Mouse (Mus musculus) telencephalon, adult 2 months (tissue): ENCODE measurements around the gene Mpnd.

Experiments used
- DNase-seq: peaks from one replicate; pipeline ENCODE4 v3.0.0-alpha.2; 2011; ENCODE audit warnings: low read depth, low spot score

Gene Mpnd

GRCm38 (mm10) chr17:55986030-55986961 lies 19.2 kb upstream of the Mpnd start, which contains the start of gene Fsd1:
Fsd1 (plus strand) TSS chr17:55986509.
- DNase-seq: peak; percentile 65

- no peak for DNase-seq
Measured at GRCm38 (mm10) chr17:55990278-55990898, 15.1 kb upstream of the Mpnd start.

GRCm38 (mm10) chr17:55996007-55996406 lies 9.5 kb upstream of the Mpnd start:
- DNase-seq: no peak

GRCm38 (mm10) chr17:55999794-56000499 lies 5.6 kb upstream of the Mpnd start:
- DNase-seq: no peak

- DNase-seq: no peak
Measured at GRCm38 (mm10) chr17:56003000-56003399, 2.5 kb upstream of the Mpnd start.

- DNase-seq: no peak
Measured at GRCm38 (mm10) chr17:56006956-56007355, 1.4 kb downstream of the Mpnd start.

- DNase-seq: no peak
Measured at GRCm38 (mm10) chr17:56007444-56008355, 2.2 kb downstream of the Mpnd start.

GRCm38 (mm10) chr17:56008356-56009087 lies 3.0 kb downstream of the Mpnd start:
- peak; percentile 95 for DNase-seq

- DNase-seq: peak; percentile 90
Measured at GRCm38 (mm10) chr17:56009088-56009961, 3.8 kb downstream of the Mpnd start.

- DNase-seq: no peak
Measured at GRCm38 (mm10) chr17:56009962-56010240, 4.4 kb downstream of the Mpnd start.

GRCm38 (mm10) chr17:56010255-56010654 lies 4.7 kb downstream of the Mpnd start:
- no peak for DNase-seq

GRCm38 (mm10) chr17:56010681-56011080 lies 5.2 kb downstream of the Mpnd start:
- DNase-seq: no peak

GRCm38 (mm10) chr17:56011441-56011840 lies 5.9 kb downstream of the Mpnd start:
- no peak for DNase-seq

GRCm38 (mm10) chr17:56015293-56015692 lies 9.8 kb downstream of the Mpnd start:
- no peak for DNase-seq

GRCm38 (mm10) chr17:56016382-56016781 lies 10.9 kb downstream of the Mpnd start:
- DNase-seq: no peak

- DNase-seq: no peak
Measured at GRCm38 (mm10) chr17:56016793-56017785, 11.6 kb downstream of the Mpnd start.

GRCm38 (mm10) chr17:56017848-56018247 lies 12.3 kb downstream of the Mpnd start:
- no peak for DNase-seq

GRCm38 (mm10) chr17:56018347-56019131 lies 13.0 kb downstream of the Mpnd start:
- peak; percentile 64 for DNase-seq
